Mouse (Mus musculus): ENCODE data around the gene Rce1.

DNA sequence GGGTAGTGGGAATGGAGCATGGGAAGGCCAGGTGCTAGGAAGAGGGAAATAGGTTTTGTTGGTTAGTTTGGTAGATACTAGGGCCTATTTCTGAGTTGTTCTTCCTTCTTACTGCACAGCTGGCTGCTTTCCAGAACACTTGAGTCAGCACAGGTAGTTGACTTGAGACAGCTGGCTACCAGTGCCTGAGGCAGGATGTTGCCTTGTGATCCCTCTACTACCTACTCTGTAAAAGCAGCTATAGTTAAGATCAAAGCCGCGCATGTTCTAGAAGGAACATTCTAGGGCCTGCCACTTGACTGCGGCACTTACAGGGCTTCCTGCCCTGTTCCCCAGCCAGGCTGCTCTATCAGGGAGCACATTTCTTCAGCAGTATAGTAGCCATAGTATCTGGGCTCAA, 35.4 kb downstream of the Rce1 start:
- TF ChIP-seq POLR2A (IDR thresholded peaks at IDR 0.05; ENCODE audit: insufficient read depth, low read depth, low read length), result no peak
- TF ChIP-seq EP300 (IDR thresholded peaks at IDR 0.05; ENCODE audit: insufficient read depth, low read depth, low read length), result no peak
- TF ChIP-seq CTCF (IDR thresholded peaks at IDR 0.05), result no peak
